Mouse (Mus musculus) spleen, embryonic (tissue): Measurements from ENCODE around the gene Pdcd7.
"Not testable (repeated sequence)": the region's sequence is repeated elsewhere in the genome, so short reads cannot be mapped to it uniquely, and the experiment has no call there.

Source experiments
- CTCF ChIA-PET: fragments of 350-600 bp; sonication (Branson Sonifier 250); formaldehyde crosslinking; loops from one replicate; lab custom pipeline; 2022; lab: Charles Lee

Gene Pdcd7

DNA sequence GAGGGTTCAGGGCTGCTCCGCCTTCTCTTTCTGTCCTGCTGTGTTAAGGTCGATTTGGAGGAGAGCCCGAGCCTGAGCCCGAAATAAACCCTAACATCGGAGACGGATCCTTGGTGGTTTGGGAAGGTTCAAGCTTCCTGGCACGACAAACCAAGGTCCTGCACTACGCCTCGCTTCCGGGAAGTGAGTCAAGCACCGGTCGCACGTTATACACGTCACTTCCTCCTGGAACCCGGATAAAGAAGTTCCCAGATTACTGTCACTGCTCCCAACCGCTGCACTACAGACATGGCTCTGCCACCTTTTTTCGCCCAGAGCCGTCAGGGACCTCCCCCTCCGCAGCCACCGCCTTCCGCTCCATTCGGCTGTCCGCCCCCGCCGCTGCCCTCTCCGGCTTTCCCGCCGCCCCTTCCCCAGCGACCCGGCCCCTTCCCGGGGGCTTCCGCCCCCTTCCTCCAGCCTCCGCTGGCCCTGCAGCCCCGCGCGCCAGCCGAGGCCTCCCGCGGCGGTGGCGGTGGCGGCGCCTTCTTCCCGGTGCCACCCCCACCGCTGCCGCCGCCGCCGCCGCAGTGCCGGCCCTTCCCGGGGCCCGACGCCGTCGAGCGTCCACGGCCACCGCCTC lies at the start of gene Pdcd7:
Pdcd7 (plus strand) TSS at position 251 of the 622 bp plus-strand sequence.
- CTCF ChIA-PET: interaction anchor here (0.6 kb wide), 1 partner anchor 380 kb away, joined by 3 read pairs; no protein-coding TSS in a partner anchor

DNA sequence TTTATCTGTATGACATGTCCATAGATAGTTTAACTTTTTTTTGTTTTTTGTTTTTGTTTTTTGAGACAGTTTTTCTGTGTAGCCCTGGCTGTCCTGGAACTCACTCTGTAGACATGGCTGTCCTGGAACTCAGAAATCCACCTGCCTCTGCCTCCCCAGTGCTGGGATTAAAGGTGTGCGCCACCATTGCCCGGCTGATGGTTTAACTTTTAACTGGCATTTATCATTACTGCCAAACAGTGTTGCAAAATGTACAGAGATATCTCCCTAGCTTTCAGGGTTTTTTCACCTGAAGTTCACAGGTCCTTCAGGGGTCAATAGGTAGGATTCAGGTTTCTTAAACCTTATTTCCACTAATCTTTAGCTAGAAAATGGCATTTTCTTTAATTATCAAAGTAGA lies 48.8 kb upstream of the Pdcd7 start:
- CTCF ChIA-PET: no interaction called here

GRCm38 (mm10) chr9:65298761-65299160 lies 47.1 kb upstream of the Pdcd7 start:
- CTCF ChIA-PET: interaction anchor here (0.8 kb wide), 1 partner anchor 103 kb away, joined by 3 read pairs; no protein-coding TSS in a partner anchor

- CTCF ChIA-PET: interaction anchor here (0.6 to 0.8 kb wide), 2 partner anchors 19 to 103 kb away, joined by 3 read pairs; no protein-coding TSS in a partner anchor
These were observed 46.3 kb upstream of the Pdcd7 start for GRCm38 (mm10) chr9:65299650-65300049.

- CTCF ChIA-PET: interaction anchor here (0.6 kb wide), 1 partner anchor 8 kb away, joined by 4 read pairs; no protein-coding TSS in a partner anchor
These were observed 43.4 kb upstream of the Pdcd7 start for GRCm38 (mm10) chr9:65302327-65302983.

- CTCF ChIA-PET: no interaction called here
These were observed 42.3 kb upstream of the Pdcd7 start for GRCm38 (mm10) chr9:65303586-65303985.

- CTCF ChIA-PET: no interaction called here
These were observed 41.6 kb upstream of the Pdcd7 start for GRCm38 (mm10) chr9:65304300-65304699.

- CTCF ChIA-PET: no interaction called here
These were observed 39.2 kb upstream of the Pdcd7 start for GRCm38 (mm10) chr9:65306672-65307071.

GRCm38 (mm10) chr9:65308011-65308410 lies 37.9 kb upstream of the Pdcd7 start:
- CTCF ChIA-PET: no interaction called here

DNA sequence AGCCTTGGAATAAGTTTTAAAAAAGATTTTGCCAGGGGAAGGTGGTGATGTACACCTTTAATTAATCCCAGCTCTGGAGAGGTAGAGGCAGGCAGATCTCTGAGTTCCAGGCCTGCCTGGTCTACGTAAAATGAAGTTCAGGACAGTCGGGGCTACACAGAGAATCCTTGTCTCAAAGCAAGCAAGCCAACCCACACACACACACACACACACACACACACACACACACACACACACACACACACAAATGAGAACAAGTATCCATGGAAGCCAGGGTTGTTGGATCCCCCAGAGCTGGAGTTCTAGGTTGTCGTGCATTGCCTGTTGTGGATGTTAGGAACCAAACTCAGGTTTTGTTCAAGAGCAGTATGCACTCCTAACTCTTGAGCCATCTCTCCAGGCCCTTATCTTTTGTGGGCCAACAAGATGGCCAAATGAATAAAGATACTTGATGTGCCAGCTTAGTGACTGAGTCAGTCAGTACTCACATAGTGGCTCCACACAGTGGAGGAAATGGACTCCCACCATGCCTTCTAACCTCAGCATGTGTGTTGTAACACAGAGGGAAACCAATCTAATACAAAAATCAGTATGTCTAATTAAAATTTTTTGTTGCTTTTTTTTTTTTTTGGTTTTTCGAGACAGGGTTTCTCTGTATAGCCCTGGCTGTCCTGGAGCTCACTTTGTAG lies 33.1 kb upstream of the Pdcd7 start:
- CTCF ChIA-PET: interaction anchor here (0.6 to 0.8 kb wide), 4 partner anchors 178 to 986 kb away, joined by 3 to 5 read pairs (median 3); no protein-coding TSS in a partner anchor

DNA sequence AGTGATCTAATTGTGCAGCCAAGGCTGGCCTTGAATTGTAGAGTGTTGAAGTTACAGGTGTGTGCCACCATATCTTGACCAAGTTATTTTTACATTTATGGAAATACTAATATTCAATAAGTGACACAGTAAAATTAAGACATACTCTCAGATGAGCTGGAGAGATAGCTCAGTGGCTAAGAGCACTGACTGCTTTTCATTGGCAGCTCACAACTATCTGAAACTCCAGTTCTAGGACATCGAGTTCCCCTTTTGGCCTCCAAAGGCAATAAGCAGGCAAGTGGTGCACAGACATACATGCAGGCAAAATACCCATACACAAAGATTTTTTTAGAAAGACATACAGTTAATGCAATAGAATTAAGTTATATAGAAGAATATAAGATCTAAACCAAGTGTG lies 32.1 kb upstream of the Pdcd7 start:
- CTCF ChIA-PET: no interaction called here

DNA sequence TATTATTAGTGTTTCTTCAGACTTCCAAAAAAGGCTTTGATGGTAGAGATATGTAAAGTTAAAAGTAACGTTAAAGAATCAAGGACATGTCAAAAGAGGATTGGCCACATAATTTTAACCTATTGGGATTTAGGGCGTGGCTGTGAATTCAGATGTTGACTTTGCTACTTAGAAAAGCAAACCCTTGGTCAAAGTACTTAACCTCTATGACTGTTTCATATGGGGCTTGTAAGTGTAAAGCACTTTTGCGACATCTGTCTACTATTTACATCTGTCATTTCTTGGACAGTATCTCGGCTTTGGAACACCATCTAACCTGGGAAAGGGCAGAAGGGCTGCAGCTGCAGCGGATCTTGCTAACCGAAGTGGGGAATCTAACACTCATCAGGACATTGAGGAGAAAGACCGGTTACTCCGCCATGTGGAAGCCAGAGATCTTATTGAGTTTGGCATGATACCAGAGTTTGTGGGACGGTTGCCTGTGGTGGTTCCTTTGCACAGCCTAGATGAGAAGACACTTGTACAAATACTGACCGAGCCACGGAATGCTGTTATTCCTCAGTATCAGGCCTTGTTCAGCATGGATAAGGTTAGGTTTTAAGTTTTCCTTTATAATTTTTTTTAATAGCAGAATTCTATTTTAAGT lies 23.5 kb upstream of the Pdcd7 start:
- CTCF ChIA-PET: no interaction called here

- CTCF ChIA-PET: no interaction called here
These were observed 19.9 kb upstream of the Pdcd7 start for GRCm38 (mm10) chr9:65325971-65326370.

- CTCF ChIA-PET: no interaction called here
These were observed 18.5 kb upstream of the Pdcd7 start for GRCm38 (mm10) chr9:65327371-65327770.

DNA sequence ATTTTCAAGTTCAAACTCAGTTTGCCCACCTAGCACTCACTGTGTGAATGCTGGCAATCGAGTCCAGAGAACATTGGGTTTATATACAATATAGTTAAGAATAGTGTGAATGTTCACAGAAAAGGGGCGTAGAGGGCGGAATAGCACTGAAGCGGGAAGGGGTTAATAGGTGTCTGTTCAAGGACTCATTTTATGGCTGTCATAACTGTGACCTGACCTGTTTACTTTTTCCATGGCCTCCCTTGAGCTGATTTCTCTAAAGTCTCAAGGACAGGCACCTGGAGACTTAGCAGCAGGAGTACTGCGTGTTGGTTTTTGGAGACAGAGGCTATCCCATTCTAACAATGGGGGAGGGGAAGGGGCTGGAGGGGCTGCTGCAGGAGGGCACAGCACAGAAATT lies 11.9 kb upstream of the Pdcd7 start:
- CTCF ChIA-PET: no interaction called here

- CTCF ChIA-PET: interaction anchor here (0.6 kb wide), 1 partner anchor 43 kb away, joined by 5 read pairs; no protein-coding TSS in a partner anchor
These were observed 6.8 kb upstream of the Pdcd7 start for GRCm38 (mm10) chr9:65339146-65339545.

GRCm38 (mm10) chr9:65340414-65340813 lies 5.5 kb upstream of the Pdcd7 start:
- CTCF ChIA-PET: no interaction called here

DNA sequence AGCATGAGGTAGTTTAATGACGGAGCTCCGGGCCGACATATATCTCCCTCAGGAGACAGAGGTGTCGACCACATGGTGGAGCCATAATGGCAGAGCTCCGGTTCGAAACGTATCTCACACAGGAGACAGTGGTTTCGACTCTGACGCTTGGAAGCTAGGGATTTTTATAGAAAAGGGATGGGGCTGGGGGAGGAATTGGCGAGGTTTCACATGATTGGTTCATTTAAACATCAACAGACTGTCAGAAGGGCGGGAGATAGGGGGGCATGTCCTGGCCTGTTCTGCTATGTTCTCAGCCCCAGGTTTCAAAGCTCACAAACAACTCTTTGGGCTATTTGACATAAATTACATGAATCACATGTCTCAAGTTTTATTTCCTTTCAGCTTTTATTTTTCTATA lies 465 bp upstream of the Pdcd7 start:
- CTCF ChIA-PET: not testable (repeated sequence)

DNA sequence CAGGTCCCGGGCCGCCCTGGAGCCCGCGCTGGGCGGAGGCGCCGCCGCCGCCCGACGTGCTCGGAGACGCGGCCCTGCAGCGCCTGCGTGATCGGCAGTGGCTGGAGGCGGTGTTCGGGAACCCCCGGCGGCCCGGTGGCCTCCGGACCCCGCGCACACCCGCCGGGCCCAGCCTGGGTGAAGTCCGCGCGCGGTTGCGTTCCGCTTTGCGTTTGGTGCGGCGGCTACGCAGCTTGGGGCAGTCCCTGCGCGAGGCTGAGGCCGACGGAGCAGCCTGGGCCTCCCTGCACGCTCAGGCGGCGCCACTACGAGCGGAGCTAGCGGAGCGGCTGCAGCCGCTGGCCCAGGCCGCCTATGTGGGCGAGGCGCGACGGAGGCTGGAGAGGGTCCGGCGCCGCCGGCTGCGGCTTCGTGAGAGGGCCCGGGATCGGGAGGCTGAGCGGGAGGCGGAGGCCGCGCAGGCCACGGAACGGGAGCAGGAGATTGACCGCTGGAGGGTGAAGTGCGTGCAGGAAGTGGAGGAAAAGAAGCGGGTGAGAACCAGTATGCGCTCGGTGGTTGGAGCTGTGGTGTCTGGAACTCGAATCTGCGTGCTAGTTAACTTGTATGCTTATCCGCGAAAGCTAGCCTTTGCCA lies 690 bp downstream of the Pdcd7 start:
- CTCF ChIA-PET: interaction anchor here (0.6 kb wide), 1 partner anchor 380 kb away, joined by 3 read pairs; no protein-coding TSS in a partner anchor

GRCm38 (mm10) chr9:65347112-65347850 lies 1.4 kb downstream of the Pdcd7 start:
- CTCF ChIA-PET: no interaction called here

GRCm38 (mm10) chr9:65353251-65353650 lies 7.3 kb downstream of the Pdcd7 start:
- CTCF ChIA-PET: no interaction called here
